Mouse (Mus musculus) stomach, postnatal 0 days (tissue): ENCODE measurements at regions not wholly inside any gene's neighbourhood (a gene's known extent, or its start where the extent isn't known, plus 50 kb on each side); places are given as distances from the start of the nearest gene placed in this dataset.

ENCODE experiments used
- CTCF ChIP-seq: IDR thresholded peaks from 2 replicates; pipeline ENCODE4 v1.5.1; 2016; ENCODE audit warnings: antibody characterized with exemption, low read depth, mild to moderate bottlenecking, moderate library complexity
- EP300 ChIP-seq: optimal IDR thresholded peaks from 2 replicates; pipeline ENCODE3; 2016; ENCODE audit warnings: antibody characterized with exemption

- TF ChIP-seq CTCF (no peak), EP300 (no peak)
These were observed 419.2 kb upstream of the Etaa1 start for GRCm38 (mm10) chr11:18372813-18373332.
